9 mouse cellular contexts compared by ENCODE assay signal in genomic region chr12:106311320-106311825, GRCm38 (mm10).
DNase-seq lines count a peak whose midpoint lies in the region; ATAC-seq and TF ChIP-seq lines count a peak whose summit lies in the region.
"Had no signal": no experiment of that assay in that cellular context is flagged by ENCODE, and none has a peak within 500 bp of the region (broad histone marks: within the 10 kb centered on the region; RNA-seq: fewer than 3 reads in every experiment).

No protein-coding gene starts in this region.

- no peak for ATAC-seq in heart, embryonic 13.5 days (ENCODE audit: extremely low read depth, insufficient number of reproducible peaks, low FRiP score, low TSS enrichment)
- ATAC-seq in liver, embryonic 16.5 days (ENCODE audit: low read depth): no peak
- no peak for ATAC-seq in erythroid progenitor cell, adult 5-6 weeks (replicated peaks; ENCODE audit: low FRiP score, poor library complexity, severe bottlenecking)

- H3K27me3 ChIP-seq in heart, embryonic 13.5 days (replicated peaks): peaks cover 16% of the 10 kb centered on the region
- no peaks in the 10 kb centered on the region for H3K27me3 ChIP-seq in ES-Bruce4 (ENCODE audit: control insufficient read depth, insufficient read depth, low read length, poor library complexity, severe bottlenecking)
- H3K27me3 ChIP-seq in hindbrain, embryonic 10.5 days (ENCODE audit: insufficient read depth, poor library complexity, severe bottlenecking): peaks cover 52% of the 10 kb centered on the region
- no peaks in the 10 kb centered on the region for H3K27me3 ChIP-seq in liver, embryonic 16.5 days (ENCODE audit: control insufficient read depth, insufficient read depth, low read depth, low read length)

- peak overlapping the region; percentile 74 for H3K4me2 ChIP-seq in heart, embryonic 13.5 days
- H3K4me2 ChIP-seq in liver, embryonic 16.5 days (ENCODE audit: low read depth, low read length): peak overlapping the region; percentile 39; the same call in 1 of the 2 replicates

- H3K36me3 ChIP-seq in heart, embryonic 13.5 days: no peaks in the 10 kb centered on the region
- H3K36me3 ChIP-seq in ES-Bruce4 (ENCODE audit: control insufficient read depth, insufficient read depth, low read length, poor library complexity, severe bottlenecking): no peaks in the 10 kb centered on the region
- no peaks in the 10 kb centered on the region for H3K36me3 ChIP-seq in hindbrain, embryonic 10.5 days
- H3K36me3 ChIP-seq in liver, embryonic 16.5 days (ENCODE audit: control insufficient read depth, insufficient read depth): no peaks in the 10 kb centered on the region

- no peak for DNase-seq in heart, adult 8-10 months (ENCODE audit: low spot score)
- no peak for DNase-seq in hindbrain, embryonic 10.5 days (ENCODE audit: low spot score)
- no peak for DNase-seq in urinary bladder, postnatal 10 days (ENCODE audit: low spot score)
- DNase-seq in right cerebral cortex, postnatal 25 days: no peak
- DNase-seq: kidney, postnatal 10 days had no signal

- H3K4me1 ChIP-seq in heart, embryonic 13.5 days: no peaks in the 10 kb centered on the region
- H3K4me1 ChIP-seq in ES-Bruce4 (ENCODE audit: control insufficient read depth, insufficient read depth, low read length): no peaks in the 10 kb centered on the region
- H3K4me1 ChIP-seq in hindbrain, embryonic 10.5 days (replicated peaks): peaks cover 55% of the 10 kb centered on the region
- no peaks in the 10 kb centered on the region for H3K4me1 ChIP-seq in liver, embryonic 16.5 days (ENCODE audit: control insufficient read depth, low read depth, low read length)

- TF ChIP-seq POLR2A in ES-Bruce4 (IDR thresholded peaks at IDR 0.05; ENCODE audit: insufficient read depth, low read length): no peak

- TF ChIP-seq EP300 in ES-Bruce4 (IDR thresholded peaks at IDR 0.05; ENCODE audit: insufficient read depth, low read depth, low read length): no peak

- H3K9ac ChIP-seq in heart, embryonic 13.5 days: peak overlapping the region; percentile 68
- H3K9ac ChIP-seq in ES-Bruce4 (ENCODE audit: low read depth, poor library complexity, severe bottlenecking): peak overlapping the region; percentile 60
- no peak overlapping the region for H3K9ac ChIP-seq in liver, embryonic 16.5 days (ENCODE audit: low read depth, low read length)

- peak overlapping the region; percentile 55 for H3K4me3 ChIP-seq in heart, embryonic 13.5 days
- H3K4me3 ChIP-seq in ES-Bruce4 (ENCODE audit: low read depth, low read length): peak overlapping the region; percentile 56
- peak overlapping the region; percentile 53 for H3K4me3 ChIP-seq in hindbrain, embryonic 10.5 days
- H3K4me3 ChIP-seq in liver, embryonic 16.5 days (ENCODE audit: low read depth, low read length): no peak overlapping the region

- H3K9me3 ChIP-seq in heart, embryonic 13.5 days: no peaks in the 10 kb centered on the region
- H3K9me3 ChIP-seq in ES-Bruce4 (replicated peaks; ENCODE audit: control insufficient read depth, insufficient read depth, low read length, poor library complexity, severe bottlenecking): no peaks in the 10 kb centered on the region
- no peaks in the 10 kb centered on the region for H3K9me3 ChIP-seq in hindbrain, embryonic 10.5 days
- H3K9me3 ChIP-seq in liver, embryonic 16.5 days (replicated peaks; ENCODE audit: control insufficient read depth, low read length): no peaks in the 10 kb centered on the region

- no peak overlapping the region for H3K27ac ChIP-seq in heart, embryonic 13.5 days (replicated peaks)
- H3K27ac ChIP-seq in ES-Bruce4 (ENCODE audit: insufficient read depth, low read length): no peak overlapping the region
- peak overlapping the region; percentile 79 for H3K27ac ChIP-seq in hindbrain, embryonic 10.5 days
- no peak overlapping the region for H3K27ac ChIP-seq in liver, embryonic 16.5 days (ENCODE audit: low read length)

- TF ChIP-seq CTCF in ES-Bruce4 (IDR thresholded peaks at IDR 0.05; ENCODE audit: low read depth, low read length): no peak

- 52% methylated on average over 7 of the region's 7 CpGs for WGBS in heart, embryonic 13.5 days
- WGBS in hindbrain, embryonic 10.5 days: 28% methylated on average over 7 of the region's 7 CpGs
- WGBS in liver, embryonic 16.5 days (ENCODE audit: insufficient replicate concordance): 43% methylated on average over 7 of the region's 7 CpGs
